Mouse (Mus musculus) limb, embryonic 14.5 days (tissue): ENCODE results near the gene Rab37. TPM values are rescaled to one million over a fixed set of nuclear protein-coding genes. Genes with fewer than 3 reads are reported as not detected.

ENCODE experiments used
- ATAC-seq: fragments of 200-750 bp; cut with Nextera tagmentation; 2 replicates; pipeline ENCODE4 v1.8.0; 2017; ENCODE audit warnings: low read depth, moderate number of reproducible peaks, moderate TSS enrichment; ENCODE audit not compliant: low FRiP score
- DNase-seq: peaks from one replicate; pipeline ENCODE4 v3.0.0-alpha.2; 2015; ENCODE audit warnings: low spot score
- H3K27ac ChIP-seq: fragments of 300-500 bp; sonication (generic); replicated peaks from 2 replicates; pipeline ENCODE4 v1.5.1; 2014; ENCODE audit warnings: low read depth, mild to moderate bottlenecking, low read length, moderate library complexity, mixed read lengths
- H3K27me3 ChIP-seq: fragments of 300-500 bp; sonication (generic); 2 replicates; pipeline ENCODE4 v1.6.1; 2014; ENCODE audit warnings: low read length, mixed read lengths; ENCODE audit not compliant: control insufficient read depth, insufficient read depth
- H3K36me3 ChIP-seq: fragments of 300-500 bp; sonication (generic); 2 replicates; pipeline ENCODE4 v1.6.1; 2014; ENCODE audit warnings: mild to moderate bottlenecking, low read length, moderate library complexity, mixed read lengths; ENCODE audit not compliant: control insufficient read depth, insufficient read depth
- H3K4me1 ChIP-seq: fragments of 300-500 bp; sonication (generic); 2 replicates; pipeline ENCODE4 v1.6.1; 2014; ENCODE audit warnings: antibody characterized with exemption, low read length, mixed read lengths; ENCODE audit not compliant: control insufficient read depth, insufficient read depth
- H3K4me2 ChIP-seq: fragments of 300-500 bp; sonication (generic); replicated peaks from 2 replicates; pipeline ENCODE4 v1.6.1; 2014; ENCODE audit warnings: low read depth, mild to moderate bottlenecking, low read length, moderate library complexity; ENCODE audit not compliant: severe bottlenecking
- H3K4me3 ChIP-seq: fragments of 300-500 bp; sonication (generic); replicated peaks from 2 replicates; pipeline ENCODE4 v1.5.1; 2014; ENCODE audit warnings: low read length
- H3K9ac ChIP-seq: fragments of 300-500 bp; sonication (generic); 2 replicates; pipeline ENCODE4 v1.6.1; 2014; ENCODE audit warnings: mild to moderate bottlenecking, low read depth, low read length, moderate library complexity; ENCODE audit not compliant: severe bottlenecking
- H3K9me3 ChIP-seq: fragments of 300-500 bp; sonication (generic); 2 replicates; pipeline ENCODE4 v1.6.1; 2016; ENCODE audit warnings: low read length; ENCODE audit not compliant: control insufficient read depth
- POLR2A ChIP-seq: fragments of 200-500 bp; IDR thresholded peaks from 2 replicates; pipeline ENCODE4 v1.8.0; 2012; ENCODE audit warnings: inconsistent platforms, mild to moderate bottlenecking, moderate library complexity, borderline replicate concordance; ENCODE audit not compliant: insufficient read depth, insufficient read length; ENCODE audit errors: extremely low read depth
- WGBS: fragments of 180-500 bp; shearing (Covaris S2); extraction: QIAGEN DNeasy Blood & Tissue Kit; methylation state at CpG from one replicate; pipeline ENCODE4 v1.1.7; 2014; 5-methylcytosine and 5-hydroxymethylcytosine counted together
- polyA plus RNA-seq, 2 experiments: library from polyadenylated mRNA; depleted of rRNA in 1 of 2; stranded (reverse) in 1 of 2; unstranded in 1 of 2; fragments of >200 nt; fragmentation: Nextera tagmentation in 1 of 2; extraction: Ambion mirVana in 1 of 2; gene quantifications; 2 replicates each; pipeline versions ENCODE4 v1.2.1 to v1.2.3; 2012 to 2014

Rab37 gene
- polyA plus RNA-seq, 2 experiments = 1.5 TPM

DNA sequence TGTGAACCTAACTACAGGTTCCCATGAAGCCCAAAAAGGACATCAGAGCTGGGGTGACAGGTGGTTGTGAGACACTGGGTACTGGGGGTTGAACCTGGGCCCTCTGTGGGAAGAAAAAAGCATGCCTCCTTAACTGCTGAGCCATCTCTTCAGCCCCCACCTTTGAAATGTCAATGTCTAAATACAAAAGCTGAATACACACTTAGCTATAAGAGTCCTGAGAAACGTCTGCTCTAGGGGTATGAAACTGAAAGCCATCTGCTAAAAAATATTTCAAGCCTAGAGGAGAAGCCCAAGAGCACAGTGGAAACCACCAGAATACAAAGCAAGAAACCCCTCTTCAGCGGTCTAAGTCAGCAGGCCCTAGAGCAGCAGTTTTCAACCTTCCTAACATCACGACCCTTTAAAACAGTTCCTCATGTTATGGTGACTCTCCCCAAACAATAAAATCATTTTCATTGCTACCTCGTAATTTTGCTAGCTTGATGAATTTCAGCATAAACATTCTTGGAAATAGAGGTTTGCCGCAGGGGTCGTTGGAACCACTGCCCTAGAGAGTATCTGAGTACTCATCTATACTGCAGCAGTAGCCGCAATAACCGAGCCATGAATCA, 40.6 kb downstream of the Rab37 start:
- H3K27me3 ChIP-seq = no peaks in the 10 kb centered on the region
- H3K9me3 ChIP-seq = no peaks in the 10 kb centered on the region
- H3K27ac ChIP-seq = no peak overlapping the region
- H3K36me3 ChIP-seq = no peaks in the 10 kb centered on the region
- no peak overlapping the region for H3K4me2 ChIP-seq
- no peak for ATAC-seq
- 74% methylated on average over 8 of the region's 8 CpGs for WGBS
- no peaks in the 10 kb centered on the region for H3K4me1 ChIP-seq
- no peak for TF ChIP-seq POLR2A
- no peak overlapping the region for H3K4me3 ChIP-seq
- DNase-seq = no peak
- H3K9ac ChIP-seq = no peak overlapping the region

DNA sequence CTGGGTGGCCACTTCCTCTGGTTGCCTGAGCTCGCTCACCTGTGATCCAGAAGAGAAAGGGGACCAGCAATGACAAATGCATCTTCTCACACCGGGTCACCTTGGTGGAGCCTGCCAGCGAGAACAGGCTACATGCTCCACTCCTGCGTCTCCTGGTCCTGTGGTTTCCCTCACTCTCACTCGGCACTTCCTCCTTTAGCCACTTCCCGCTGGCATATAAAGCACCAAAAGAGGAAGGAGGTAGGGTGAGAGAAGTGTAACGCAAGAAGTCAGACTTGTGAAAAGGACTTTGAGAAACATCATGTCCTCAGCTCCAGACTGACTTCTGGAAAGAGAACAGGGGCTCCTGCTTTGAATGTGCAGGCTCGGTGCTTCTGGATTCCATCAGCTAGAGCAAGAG, 42.6 kb downstream of the Rab37 start, which contains the start of gene Cd300lf:
TSS of gene Cd300lf (minus strand) at position 193 of the 400 bp plus-strand sequence.
- Histone ChIP-seq H3K27ac (no peak within 1 kb of the TSS), H3K4me2 (no peak within 1 kb of the TSS), H3K9me3 (no peaks in the 10 kb centered on the region), H3K9ac (no peak within 1 kb of the TSS), H3K4me3 (no peak within 1 kb of the TSS), H3K27me3 (no peaks in the 10 kb centered on the region), H3K36me3 (no peaks in the 10 kb centered on the region), H3K4me1 (no peaks in the 10 kb centered on the region)
- no peak for TF ChIP-seq POLR2A
- no peak for ATAC-seq
- 73% methylated on average over 8 of the region's 8 CpGs for WGBS
- no peak for DNase-seq

- Histone ChIP-seq H3K9ac (no peak overlapping the region), H3K4me2 (no peak overlapping the region), H3K9me3 (no peaks in the 10 kb centered on the region), H3K4me1 (no peaks in the 10 kb centered on the region), H3K27me3 (no peaks in the 10 kb centered on the region), H3K36me3 (no peaks in the 10 kb centered on the region), H3K27ac (no peak overlapping the region), H3K4me3 (no peak overlapping the region)
- WGBS = 71% methylated on average over 5 of the region's 5 CpGs
- ATAC-seq (no peak), DNase-seq (no peak)
- TF ChIP-seq POLR2A = no peak
These were observed 47.5 kb downstream of the Rab37 start for GRCm38 (mm10) chr11:115138597-115139262.

GRCm38 (mm10) chr11:115141970-115142369, 50.7 kb downstream of the Rab37 start:
- no peak for TF ChIP-seq POLR2A
- no peak for ATAC-seq
- Histone ChIP-seq H3K4me1 (no peaks in the 10 kb centered on the region), H3K36me3 (no peaks in the 10 kb centered on the region), H3K9ac (no peak overlapping the region), H3K27me3 (no peaks in the 10 kb centered on the region), H3K4me2 (no peak overlapping the region), H3K4me3 (no peak overlapping the region), H3K9me3 (no peaks in the 10 kb centered on the region), H3K27ac (no peak overlapping the region)
- WGBS = 82% methylated on average over 2 of the region's 2 CpGs
- no peak for DNase-seq

DNA sequence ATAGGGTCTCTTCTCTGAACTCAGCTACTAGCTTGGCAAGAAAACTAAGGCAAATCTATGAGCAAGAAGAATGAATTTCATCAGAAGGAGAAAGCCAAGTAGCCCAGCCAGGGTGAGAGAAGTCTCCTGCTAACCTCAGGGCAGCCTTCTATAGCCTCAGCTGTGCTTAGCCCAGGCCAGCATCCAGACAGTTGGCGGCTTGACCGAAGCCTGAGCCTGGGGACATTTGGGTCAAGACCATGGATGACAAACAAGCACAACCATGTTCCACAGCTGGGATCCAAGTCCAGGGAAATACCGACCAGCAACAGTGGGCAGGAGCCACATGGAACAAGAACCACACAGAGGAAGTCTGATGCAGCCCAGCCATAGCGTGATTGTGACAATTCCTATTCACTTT, 56.6 kb downstream of the Rab37 start:
- Histone ChIP-seq H3K4me1 (peaks cover 7% of the 10 kb centered on the region), H3K27me3 (no peaks in the 10 kb centered on the region), H3K4me3 (no peak overlapping the region), H3K4me2 (no peak overlapping the region), H3K9ac (no peak overlapping the region), H3K36me3 (no peaks in the 10 kb centered on the region), H3K9me3 (peaks cover 3% of the 10 kb centered on the region; the same call in 1 of the 2 replicates), H3K27ac (no peak overlapping the region)
- ATAC-seq (no peak), DNase-seq (no peak)
- no peak for TF ChIP-seq POLR2A
- WGBS = 78% methylated on average over 4 of the region's 4 CpGs
